Mouse (Mus musculus): ENCODE results near the gene Rab11fip3. TPM values are rescaled to one million over a fixed set of nuclear protein-coding genes. Genes with fewer than 3 reads are reported as not detected.

Rab11fip3 gene
- polyA plus RNA-seq, 1 experiment = 5.7 TPM

GRCm38 (mm10) chr17:26024674-26025073 lies 44.7 kb downstream of the Rab11fip3 start:
- Histone ChIP-seq H3K4me1 (ENCODE audit: control insufficient read depth, insufficient read depth, insufficient read length, low read length) (no peaks in the 10 kb centered on the region), H3K4me3 (ENCODE audit: insufficient read depth, low read depth, low read length) (no peak overlapping the region), H3K27ac (replicated peaks; ENCODE audit: low read depth, low read length) (no peak overlapping the region)

- Histone ChIP-seq H3K27ac (replicated peaks; ENCODE audit: low read depth, low read length) (no peak overlapping the region), H3K4me3 (ENCODE audit: insufficient read depth, low read depth, low read length) (no peak overlapping the region), H3K4me1 (ENCODE audit: control insufficient read depth, insufficient read depth, insufficient read length, low read length) (no peaks in the 10 kb centered on the region)
Observed at GRCm38 (mm10) chr17:26023966-26024365, 45.4 kb downstream of the Rab11fip3 start.

- Histone ChIP-seq H3K4me3 (ENCODE audit: insufficient read depth, low read depth, low read length) (no peak overlapping the region), H3K27ac (replicated peaks; ENCODE audit: low read depth, low read length) (no peak overlapping the region), H3K4me1 (ENCODE audit: control insufficient read depth, insufficient read depth, insufficient read length, low read length) (no peaks in the 10 kb centered on the region)
Observed at GRCm38 (mm10) chr17:26023181-26023580, 46.2 kb downstream of the Rab11fip3 start.

- Histone ChIP-seq H3K4me3 (ENCODE audit: insufficient read depth, low read depth, low read length) (no peak overlapping the region), H3K27ac (replicated peaks; ENCODE audit: low read depth, low read length) (no peak overlapping the region), H3K4me1 (ENCODE audit: control insufficient read depth, insufficient read depth, insufficient read length, low read length) (no peaks in the 10 kb centered on the region)
Observed at GRCm38 (mm10) chr17:26021728-26022341, 47.5 kb downstream of the Rab11fip3 start.

- Histone ChIP-seq H3K4me3 (ENCODE audit: insufficient read depth, low read depth, low read length) (no peak overlapping the region), H3K4me1 (ENCODE audit: control insufficient read depth, insufficient read depth, insufficient read length, low read length) (no peaks in the 10 kb centered on the region), H3K27ac (replicated peaks; ENCODE audit: low read depth, low read length) (no peak overlapping the region)
Observed at GRCm38 (mm10) chr17:26020848-26021347, 48.5 kb downstream of the Rab11fip3 start.

- H3K27ac ChIP-seq (replicated peaks; ENCODE audit: low read depth, low read length) = no peak overlapping the region
Observed at GRCm38 (mm10) chr17:26018388-26018787, 51.0 kb downstream of the Rab11fip3 start.

GRCm38 (mm10) chr17:26017949-26018348 lies 51.4 kb downstream of the Rab11fip3 start:
- Histone ChIP-seq H3K27ac (replicated peaks; ENCODE audit: low read depth, low read length) (no peak overlapping the region), H3K4me3 (ENCODE audit: insufficient read depth, low read depth, low read length) (no peak overlapping the region), H3K4me1 (ENCODE audit: control insufficient read depth, insufficient read depth, insufficient read length, low read length) (no peaks in the 10 kb centered on the region)

More at GRCm38 (mm10) chr17:26018388-26018787, 51.0 kb downstream of the Rab11fip3 start:
- no peak overlapping the region for H3K4me3 ChIP-seq (ENCODE audit: insufficient read depth, low read depth, low read length)
- no peaks in the 10 kb centered on the region for H3K4me1 ChIP-seq (ENCODE audit: control insufficient read depth, insufficient read depth, insufficient read length, low read length)

- Histone ChIP-seq H3K27ac (replicated peaks; ENCODE audit: low read depth, low read length) (no peak overlapping the region), H3K4me1 (ENCODE audit: control insufficient read depth, insufficient read depth, insufficient read length, low read length) (no peaks in the 10 kb centered on the region), H3K4me3 (ENCODE audit: insufficient read depth, low read depth, low read length) (no peak overlapping the region)
Observed at GRCm38 (mm10) chr17:26017021-26017420, 52.3 kb downstream of the Rab11fip3 start.

GRCm38 (mm10) chr17:26013711-26014110 lies 55.6 kb downstream of the Rab11fip3 start:
- Histone ChIP-seq H3K27ac (replicated peaks; ENCODE audit: low read depth, low read length) (no peak overlapping the region), H3K4me3 (ENCODE audit: insufficient read depth, low read depth, low read length) (no peak overlapping the region), H3K4me1 (ENCODE audit: control insufficient read depth, insufficient read depth, insufficient read length, low read length) (no peaks in the 10 kb centered on the region)

GRCm38 (mm10) chr17:26011841-26012460 lies 57.4 kb downstream of the Rab11fip3 start:
- no peak overlapping the region for H3K4me3 ChIP-seq (ENCODE audit: insufficient read depth, low read depth, low read length)

GRCm38 (mm10) chr17:26009540-26009939 lies 59.8 kb downstream of the Rab11fip3 start:
- Histone ChIP-seq H3K27ac (replicated peaks; ENCODE audit: low read depth, low read length) (no peak overlapping the region), H3K4me1 (ENCODE audit: control insufficient read depth, insufficient read depth, insufficient read length, low read length) (no peaks in the 10 kb centered on the region), H3K4me3 (ENCODE audit: insufficient read depth, low read depth, low read length) (no peak overlapping the region)

More at GRCm38 (mm10) chr17:26011841-26012460, 57.4 kb downstream of the Rab11fip3 start:
- no peak overlapping the region for H3K27ac ChIP-seq (replicated peaks; ENCODE audit: low read depth, low read length)
- no peaks in the 10 kb centered on the region for H3K4me1 ChIP-seq (ENCODE audit: control insufficient read depth, insufficient read depth, insufficient read length, low read length)

GRCm38 (mm10) chr17:26008787-26009186 lies 60.6 kb downstream of the Rab11fip3 start:
- Histone ChIP-seq H3K4me3 (ENCODE audit: insufficient read depth, low read depth, low read length) (no peak overlapping the region), H3K4me1 (ENCODE audit: control insufficient read depth, insufficient read depth, insufficient read length, low read length) (no peaks in the 10 kb centered on the region), H3K27ac (replicated peaks; ENCODE audit: low read depth, low read length) (no peak overlapping the region)

- no peak overlapping the region for H3K4me3 ChIP-seq (ENCODE audit: insufficient read depth, low read depth, low read length)
- no peaks in the 10 kb centered on the region for H3K4me1 ChIP-seq (ENCODE audit: control insufficient read depth, insufficient read depth, insufficient read length, low read length)
- H3K27ac ChIP-seq (replicated peaks; ENCODE audit: low read depth, low read length) = no peak overlapping the region
Observed at GRCm38 (mm10) chr17:26008331-26008730, 61.0 kb downstream of the Rab11fip3 start.

- H3K4me1 ChIP-seq (ENCODE audit: control insufficient read depth, insufficient read depth, insufficient read length, low read length) = no peaks in the 10 kb centered on the region
- H3K27ac ChIP-seq (replicated peaks; ENCODE audit: low read depth, low read length) = no peak overlapping the region
- H3K4me3 ChIP-seq (ENCODE audit: insufficient read depth, low read depth, low read length) = no peak overlapping the region
Observed at GRCm38 (mm10) chr17:26007646-26008045, 61.7 kb downstream of the Rab11fip3 start.

GRCm38 (mm10) chr17:26005731-26006450 lies 63.5 kb downstream of the Rab11fip3 start:
- Histone ChIP-seq H3K27ac (replicated peaks; ENCODE audit: low read depth, low read length) (no peak overlapping the region), H3K4me1 (ENCODE audit: control insufficient read depth, insufficient read depth, insufficient read length, low read length) (no peaks in the 10 kb centered on the region), H3K4me3 (ENCODE audit: insufficient read depth, low read depth, low read length) (no peak overlapping the region)
